Mouse (Mus musculus) G1E-ER4 (cell line): Measurements from ENCODE around the gene Shb. TPM values are rescaled to one million over a fixed set of nuclear protein-coding genes. Genes with fewer than 3 reads are reported as not detected.

ENCODE experiments used
- GATA1 ChIP-seq: IDR thresholded peaks from one replicate; pipeline ENCODE4 v1.8.0; 2012; ENCODE audit warnings: low read length, inconsistent platforms
- polyA plus RNA-seq: library from polyadenylated mRNA; stranded (reverse); fragments of >175 nt; gene quantifications from 2 replicates; pipeline ENCODE4 v1.2.3, GENCODE M21; 2012

The Shb gene
- polyA plus RNA-seq, 1 experiment, result not detected

GRCm38 (mm10) chr4:45464941-45465340, 67.3 kb downstream of the Shb start:
- TF ChIP-seq GATA1, result no peak

- TF ChIP-seq GATA1, result no peak
These were observed 67.7 kb downstream of the Shb start for GRCm38 (mm10) chr4:45464528-45464927.

- TF ChIP-seq GATA1, result no peak
These were observed 68.1 kb downstream of the Shb start for GRCm38 (mm10) chr4:45464123-45464522.

GRCm38 (mm10) chr4:45462628-45463027, 69.6 kb downstream of the Shb start:
- TF ChIP-seq GATA1, result no peak

GRCm38 (mm10) chr4:45461661-45462060, 70.6 kb downstream of the Shb start:
- TF ChIP-seq GATA1, result no peak

- TF ChIP-seq GATA1, result no peak
These were observed 72.9 kb downstream of the Shb start for GRCm38 (mm10) chr4:45459375-45459774.

- TF ChIP-seq GATA1, result no peak
These were observed 74.7 kb downstream of the Shb start for GRCm38 (mm10) chr4:45457543-45457942.

GRCm38 (mm10) chr4:45455001-45455400, 77.3 kb downstream of the Shb start:
- TF ChIP-seq GATA1, result no peak

- no peak for TF ChIP-seq GATA1
These were observed 78.9 kb downstream of the Shb start for GRCm38 (mm10) chr4:45453271-45453851.

- TF ChIP-seq GATA1, result no peak
These were observed 79.6 kb downstream of the Shb start for GRCm38 (mm10) chr4:45452569-45453111.

GRCm38 (mm10) chr4:45449012-45449411, 83.3 kb downstream of the Shb start:
- TF ChIP-seq GATA1, result no peak

- TF ChIP-seq GATA1, result no peak
These were observed 83.8 kb downstream of the Shb start for GRCm38 (mm10) chr4:45448481-45448880.

GRCm38 (mm10) chr4:45447196-45447595, 85.1 kb downstream of the Shb start:
- no peak for TF ChIP-seq GATA1

GRCm38 (mm10) chr4:45445235-45445634, 87.0 kb downstream of the Shb start:
- TF ChIP-seq GATA1, result no peak

GRCm38 (mm10) chr4:45444813-45445212, 87.5 kb downstream of the Shb start:
- TF ChIP-seq GATA1, result no peak

GRCm38 (mm10) chr4:45443652-45444051, 88.6 kb downstream of the Shb start:
- TF ChIP-seq GATA1, result no peak

- no peak for TF ChIP-seq GATA1
These were observed 90.0 kb downstream of the Shb start for GRCm38 (mm10) chr4:45442237-45442636.

GRCm38 (mm10) chr4:45441778-45442177, 90.5 kb downstream of the Shb start:
- no peak for TF ChIP-seq GATA1

- TF ChIP-seq GATA1, result no peak
These were observed 93.0 kb downstream of the Shb start for GRCm38 (mm10) chr4:45439281-45439680.
